Mouse (Mus musculus) bone marrow, adult 2 months (tissue): ENCODE results near the gene Dock2.

Source experiments
- CTCF ChIP-seq: fragments of 200-500 bp; IDR thresholded peaks from 2 replicates; pipeline ENCODE4 v1.5.1; 2011; ENCODE audit warnings: low read length, control low read depth; ENCODE audit not compliant: control insufficient read depth, insufficient read depth
- POLR2A ChIP-seq: fragments of 200-500 bp; IDR thresholded peaks from 2 replicates; pipeline ENCODE4 v1.6.1; 2011; ENCODE audit warnings: low read depth, mild to moderate bottlenecking, control low read depth, low read length, borderline replicate concordance; ENCODE audit not compliant: control insufficient read depth

GRCm38 (mm10) chr11:34332344-34333031 is 451.2 kb downstream of the Dock2 start:
- TF ChIP-seq CTCF (no peak), POLR2A (no peak)
